ENCODE assay signal across 22 mouse cellular contexts in genomic region chr6:114032822-114033221, GRCm38 (mm10). TPM values are rescaled to one million over a fixed set of nuclear protein-coding genes. Genes with fewer than 3 reads are reported as not detected.
A peak's percentile ranks its signal among the peaks of the same experiment; 100 is the strongest.
DNase-seq lines count a peak whose midpoint lies in the region; ATAC-seq lines count a peak whose summit lies in the region.
"Had no signal": no experiment of that assay in that cellular context is flagged by ENCODE, and none has a peak within 500 bp of the region (broad histone marks: within the 10 kb centered on the region; RNA-seq: fewer than 3 reads in every experiment).

No protein-coding gene starts in this region.

- H3K9ac ChIP-seq in liver, embryonic 12.5 days: no peak overlapping the region
- H3K9ac ChIP-seq: embryonic facial prominence, embryonic 15.5 days; forebrain, embryonic 12.5 days; hindbrain, embryonic 13.5 days; limb, embryonic 13.5 days; liver, postnatal 0 days; midbrain, embryonic 12.5 days; neural tube, embryonic 15.5 days had no signal

- H3K27me3 ChIP-seq in liver, embryonic 12.5 days (replicated peaks): peaks cover 7% of the 10 kb centered on the region; the same call in 1 of the 2 replicates
- H3K27me3 ChIP-seq: forebrain, embryonic 12.5 days; hindbrain, embryonic 13.5 days; neural tube, embryonic 15.5 days had no signal

- DNase-seq in layer of hippocampus, adult 8-10 months (ENCODE audit: low spot score in 2 of 2): peak; percentile 45 to 48
- DNase-seq in layer of hippocampus, adult 9-10 months (ENCODE audit: low spot score): no peak
- peak; percentile 52 for DNase-seq in cerebellum, adult 8-10 months
- peak; percentile 83 to 90 for DNase-seq in frontal cortex, postnatal 36 days (ENCODE audit: low spot score in 2 of 2)
- DNase-seq in right cerebral cortex, postnatal 36 days (ENCODE audit: low spot score in 2 of 2): peak; percentile 62 to 83
- DNase-seq in testis, postnatal 10 days (ENCODE audit: low spot score): no peak
- DNase-seq: heart, adult 2 months; heart, postnatal 10 days; kidney, postnatal 10 days; liver, postnatal 0 days; lung, postnatal 4 days; retina, postnatal 1 day; thymus, adult 18-20 months had no signal

- H3K9me3 ChIP-seq in liver, embryonic 12.5 days (replicated peaks): no peaks in the 10 kb centered on the region
- H3K9me3 ChIP-seq: embryonic facial prominence, embryonic 15.5 days; forebrain, embryonic 12.5 days; hindbrain, embryonic 13.5 days; limb, embryonic 13.5 days; midbrain, embryonic 12.5 days; neural tube, embryonic 15.5 days had no signal

- H3K27ac ChIP-seq in liver, embryonic 12.5 days: no peak overlapping the region
- H3K27ac ChIP-seq: embryonic facial prominence, embryonic 15.5 days; forebrain, embryonic 12.5 days; heart, adult 2 months; hindbrain, embryonic 13.5 days; limb, embryonic 13.5 days; midbrain, embryonic 12.5 days; neural tube, embryonic 15.5 days had no signal

- H3K4me3 ChIP-seq in liver, embryonic 12.5 days: no peak overlapping the region
- H3K4me3 ChIP-seq: embryonic facial prominence, embryonic 15.5 days; forebrain, embryonic 12.5 days; heart, adult 2 months; hindbrain, embryonic 13.5 days; limb, embryonic 13.5 days; midbrain, embryonic 12.5 days; neural tube, embryonic 15.5 days had no signal

- no peaks in the 10 kb centered on the region for H3K36me3 ChIP-seq in liver, embryonic 12.5 days
- H3K36me3 ChIP-seq: embryonic facial prominence, embryonic 15.5 days; forebrain, embryonic 12.5 days; G1E; hindbrain, embryonic 13.5 days; limb, embryonic 13.5 days; midbrain, embryonic 12.5 days; neural tube, embryonic 15.5 days had no signal

- 62% methylated on average over 8 of the region's 8 CpGs for WGBS in liver, embryonic 12.5 days (ENCODE audit: insufficient replicate concordance)

- H3K4me2 ChIP-seq in liver, embryonic 12.5 days: no peak overlapping the region
- H3K4me2 ChIP-seq: embryonic facial prominence, embryonic 15.5 days; forebrain, embryonic 12.5 days; hindbrain, embryonic 13.5 days; limb, embryonic 13.5 days; midbrain, embryonic 12.5 days; neural tube, embryonic 15.5 days had no signal

- no peak for ATAC-seq in liver, embryonic 12.5 days
- ATAC-seq: intestine, embryonic 16.5 days; liver, postnatal 0 days had no signal

- no peaks in the 10 kb centered on the region for H3K4me1 ChIP-seq in liver, embryonic 12.5 days
- H3K4me1 ChIP-seq: embryonic facial prominence, embryonic 15.5 days; forebrain, embryonic 12.5 days; limb, embryonic 13.5 days; midbrain, embryonic 12.5 days; neural tube, embryonic 15.5 days had no signal

RNA-seq across cellular contexts. Expression of gene Atp2b2, which starts 9.6 kb away (rescaled TPM):
- total RNA-seq in layer of hippocampus, adult 8-10 months (2022): 100 to 1,000 TPM; 288 to 357 (median 324) TPM
- 0.30 and 0.35 TPM in 2 replicates for polyA plus RNA-seq in liver, embryonic 12.5 days (2016; fragmentation: Nextera tagmentation; extraction: Ambion mirVana)
- polyA plus RNA-seq: G1E had no signal

Comparison
In these comparisons a context has a peak if more than half of its experiments do, and no peak if none do; other contexts are left out.
1. DNase-seq: peak in layer of hippocampus, adult 8-10 months (2 of 2), cerebellum, adult 8-10 months (single experiment), frontal cortex, postnatal 36 days (2 of 2) and right cerebral cortex, postnatal 36 days (2 of 2); none in layer of hippocampus, adult 9-10 months (single experiment) and testis, postnatal 10 days (single experiment).